ENCODE assay signal across 8 mouse cellular contexts in genomic region chr9:77938761-77939553, GRCm38 (mm10).
DNase-seq lines count a peak whose midpoint lies in the region.

No protein-coding gene starts in this region.

- DNase-seq in urinary bladder, postnatal 25 days (ENCODE audit: low spot score), result peak; percentile 41
- no peak for DNase-seq in urinary bladder, postnatal 10 days (ENCODE audit: low spot score)
- peak; percentile 97 for DNase-seq in heart, adult 11 months
- peak; percentile 52 for DNase-seq in induced T-regulatory cell, adult 2 months (ENCODE audit: low read depth)
- peak; percentile 67 for DNase-seq in lung, postnatal 14 days
- no peak for DNase-seq in adipocyte (ENCODE audit: low spot score)
- DNase-seq in testis, postnatal 14 days (ENCODE audit: low spot score), result no peak
- DNase-seq in ovary, adult 18-20 months (ENCODE audit: low spot score), result no peak

Comparison
In these comparisons a context has a peak if more than half of its experiments do, and no peak if none do; other contexts are left out.
1. DNase-seq: peak in urinary bladder, postnatal 25 days (single experiment), heart, adult 11 months (single experiment), induced T-regulatory cell, adult 2 months (single experiment) and lung, postnatal 14 days (single experiment); none in urinary bladder, postnatal 10 days (single experiment), adipocyte (single experiment), testis, postnatal 14 days (single experiment) and ovary, adult 18-20 months (single experiment).